ENCODE assay signal across 23 mouse cellular contexts in genomic region chr9:70243708-70244107, GRCm38 (mm10). TPM values are rescaled to one million over a fixed set of nuclear protein-coding genes. Genes with fewer than 3 reads are reported as not detected.
A peak's percentile ranks its signal among the peaks of the same experiment; 100 is the strongest.
DNase-seq lines count a peak whose midpoint lies in the region; ATAC-seq and TF ChIP-seq lines count a peak whose summit lies in the region.
"Had no signal": no experiment of that assay in that cellular context is flagged by ENCODE, and none has a peak within 500 bp of the region (broad histone marks: within the 10 kb centered on the region; RNA-seq: fewer than 3 reads in every experiment).

No protein-coding gene starts in this region.

- ATAC-seq in kidney, embryonic 14.5 days (ENCODE audit: low FRiP score, low TSS enrichment): no peak
- ATAC-seq in lung, embryonic 16.5 days (ENCODE audit: low read depth): no peak
- ATAC-seq in intestine, embryonic 15.5 days: no peak
- no peak for ATAC-seq in stomach, embryonic 16.5 days (ENCODE audit: insufficient read depth, low FRiP score)
- ATAC-seq in frontal cortex, adult (ENCODE audit: low TSS enrichment): no peak
- ATAC-seq: forebrain, embryonic 16.5 days had no signal

- no peak for TF ChIP-seq POLR2A in kidney, adult 2 months (IDR thresholded peaks at IDR 0.05; ENCODE audit: low read depth, low read length)
- no peak for TF ChIP-seq POLR2A in lung, adult 2 months (IDR thresholded peaks at IDR 0.05; ENCODE audit: borderline replicate concordance, extremely low read depth, low read depth, low read length)

- H3K9ac ChIP-seq in kidney, embryonic 14.5 days (ENCODE audit: low read depth, low read length): no peak overlapping the region
- H3K9ac ChIP-seq in lung, embryonic 16.5 days (ENCODE audit: low read length): no peak overlapping the region
- no peak overlapping the region for H3K9ac ChIP-seq in intestine, embryonic 15.5 days
- H3K9ac ChIP-seq in stomach, embryonic 16.5 days (ENCODE audit: low read length): no peak overlapping the region; the same call in 1 of the 2 replicates
- H3K9ac ChIP-seq: heart, embryonic 13.5 days; hindbrain, embryonic 13.5 days; limb, embryonic 15.5 days had no signal

- intact Hi-C loops in left cerebral cortex, adult 2 months (cut with DNase I): no loop called here

- no peak for TF ChIP-seq CTCF in kidney, adult 2 months (conservative IDR thresholded peaks at IDR 0.05; ENCODE audit: insufficient read depth, insufficient read length, low read depth, low read length)
- no peak for TF ChIP-seq CTCF in lung, adult 2 months (IDR thresholded peaks at IDR 0.05; ENCODE audit: insufficient read depth, low read length)
- no peak for TF ChIP-seq CTCF in left cerebral cortex, adult 2 months (IDR thresholded peaks at IDR 0.05)

- no peak overlapping the region for H3K4me2 ChIP-seq in kidney, embryonic 14.5 days (replicated peaks; ENCODE audit: low read depth, low read length)
- H3K4me2 ChIP-seq in lung, embryonic 16.5 days (ENCODE audit: low read depth, low read length): no peak overlapping the region; the same call in 1 of the 2 replicates
- H3K4me2 ChIP-seq in intestine, embryonic 15.5 days (replicated peaks): no peak overlapping the region
- no peak overlapping the region for H3K4me2 ChIP-seq in stomach, embryonic 16.5 days (ENCODE audit: low read depth, low read length)
- H3K4me2 ChIP-seq: heart, embryonic 13.5 days; hindbrain, embryonic 13.5 days; limb, embryonic 15.5 days; midbrain, embryonic 11.5 days had no signal

- H3K4me1 ChIP-seq in kidney, adult 2 months (ENCODE audit: control insufficient read depth, insufficient read depth, low read length): peaks cover 33% of the 10 kb centered on the region
- H3K4me1 ChIP-seq in kidney, embryonic 14.5 days (ENCODE audit: control insufficient read depth, insufficient read depth, low read length): peaks cover 28% of the 10 kb centered on the region
- H3K4me1 ChIP-seq in lung, embryonic 16.5 days (replicated peaks; ENCODE audit: control insufficient read depth, insufficient read depth, low read length): peaks cover 54% of the 10 kb centered on the region
- peaks cover 28% of the 10 kb centered on the region for H3K4me1 ChIP-seq in lung, adult 2 months (ENCODE audit: control insufficient read depth, insufficient read depth, low read length)
- H3K4me1 ChIP-seq in intestine, embryonic 15.5 days (replicated peaks): peaks cover 33% of the 10 kb centered on the region
- peaks cover 41% of the 10 kb centered on the region for H3K4me1 ChIP-seq in stomach, embryonic 16.5 days (ENCODE audit: control insufficient read depth, insufficient read depth, low read length)
- H3K4me1 ChIP-seq: hindbrain, embryonic 13.5 days had no signal

- no peaks in the 10 kb centered on the region for H3K27me3 ChIP-seq in kidney, adult 2 months (replicated peaks; ENCODE audit: control insufficient read depth, insufficient read depth, low read length)
- H3K27me3 ChIP-seq in kidney, embryonic 14.5 days (ENCODE audit: control insufficient read depth, insufficient read depth, low read length): no peaks in the 10 kb centered on the region
- H3K27me3 ChIP-seq in lung, embryonic 16.5 days (ENCODE audit: control insufficient read depth, insufficient read depth, low read depth, low read length): no peaks in the 10 kb centered on the region
- no peaks in the 10 kb centered on the region for H3K27me3 ChIP-seq in intestine, embryonic 15.5 days (replicated peaks)
- no peaks in the 10 kb centered on the region for H3K27me3 ChIP-seq in stomach, embryonic 16.5 days (ENCODE audit: control insufficient read depth, insufficient read depth, low read length)
- H3K27me3 ChIP-seq: heart, embryonic 13.5 days; hindbrain, embryonic 13.5 days; limb, embryonic 15.5 days had no signal

- H3K4me3 ChIP-seq in kidney, adult 2 months (ENCODE audit: insufficient read depth, low read depth, low read length): no peak overlapping the region
- no peak overlapping the region for H3K4me3 ChIP-seq in kidney, embryonic 14.5 days (ENCODE audit: low read length)
- H3K4me3 ChIP-seq in lung, embryonic 16.5 days (ENCODE audit: low read length): no peak overlapping the region
- H3K4me3 ChIP-seq in lung, adult 2 months (replicated peaks; ENCODE audit: extremely low read depth, low read depth, low read length): no peak overlapping the region
- no peak overlapping the region for H3K4me3 ChIP-seq in intestine, embryonic 15.5 days (replicated peaks)
- H3K4me3 ChIP-seq in stomach, embryonic 16.5 days (replicated peaks; ENCODE audit: low read length): no peak overlapping the region
- no peak overlapping the region for H3K4me3 ChIP-seq in left cerebral cortex, adult 2 months
- H3K4me3 ChIP-seq: erythroblast, embryonic 14.5 days; heart, embryonic 13.5 days; hindbrain, embryonic 13.5 days; layer of hippocampus, adult 2 months; limb, embryonic 15.5 days had no signal

- WGBS in kidney, adult 2 months: 54% methylated on average over 2 of the region's 2 CpGs
- 34% methylated on average over 2 of the region's 2 CpGs for WGBS in kidney, embryonic 14.5 days
- WGBS in lung, embryonic 16.5 days: 68% methylated on average over 2 of the region's 2 CpGs
- WGBS in lung, adult 2 months: 49% methylated on average over 2 of the region's 2 CpGs
- 61% methylated on average over 2 of the region's 2 CpGs for WGBS in intestine, embryonic 15.5 days
- WGBS in stomach, embryonic 16.5 days: 61% methylated on average over 2 of the region's 2 CpGs

- H3K27ac ChIP-seq in kidney, adult 2 months (ENCODE audit: insufficient read depth, low read depth, low read length): peak overlapping the region; percentile 25
- H3K27ac ChIP-seq in kidney, embryonic 14.5 days (ENCODE audit: low read depth, low read length): no peak overlapping the region
- H3K27ac ChIP-seq in lung, embryonic 16.5 days (ENCODE audit: low read length): peak overlapping the region; percentile 97
- H3K27ac ChIP-seq in intestine, embryonic 15.5 days: peak overlapping the region; percentile 24; the same call in 1 of the 2 replicates
- peak overlapping the region; percentile 92 for H3K27ac ChIP-seq in stomach, embryonic 16.5 days (ENCODE audit: low read length)
- H3K27ac ChIP-seq in left cerebral cortex, adult 2 months: no peak overlapping the region
- H3K27ac ChIP-seq: heart, embryonic 13.5 days; hindbrain, embryonic 13.5 days; layer of hippocampus, adult 2 months had no signal

- no peaks in the 10 kb centered on the region for H3K9me3 ChIP-seq in kidney, embryonic 14.5 days (ENCODE audit: control insufficient read depth, low read length)
- 0 out of 2 replicates have a peak, but pooled peaks cover 2% of the 10 kb centered on the region for H3K9me3 ChIP-seq in lung, embryonic 16.5 days (ENCODE audit: control insufficient read depth, low read length)
- no peaks in the 10 kb centered on the region for H3K9me3 ChIP-seq in intestine, embryonic 15.5 days
- no peaks in the 10 kb centered on the region for H3K9me3 ChIP-seq in stomach, embryonic 16.5 days (replicated peaks; ENCODE audit: control insufficient read depth, low read length)
- H3K9me3 ChIP-seq: heart, embryonic 13.5 days; hindbrain, embryonic 13.5 days; limb, embryonic 15.5 days had no signal

- DNase-seq in kidney, adult 2 months: no peak
- no peak for DNase-seq in lung, adult 2 months
- no peak for DNase-seq in left cerebral cortex, adult 2 months (ENCODE audit: extremely low spot score in 1 of 2, low spot score in 2 of 2)
- DNase-seq: cerebellum, adult 9-11 months; gastrocnemius, postnatal 10 days; heart, adult 11 months; kidney, postnatal 10 days; layer of hippocampus, postnatal 36 days; right cerebral cortex, postnatal 4 days; thymus, adult 18-20 months; thymus, postnatal 4 days had no signal

- H3K36me3 ChIP-seq in kidney, adult 2 months (ENCODE audit: control insufficient read depth, insufficient read depth, low read length): no peaks in the 10 kb centered on the region
- no peaks in the 10 kb centered on the region for H3K36me3 ChIP-seq in kidney, embryonic 14.5 days (ENCODE audit: control insufficient read depth, insufficient read depth, low read length)
- H3K36me3 ChIP-seq in lung, embryonic 16.5 days (ENCODE audit: control insufficient read depth, insufficient read depth, low read length): no peaks in the 10 kb centered on the region
- H3K36me3 ChIP-seq in intestine, embryonic 15.5 days: no peaks in the 10 kb centered on the region
- no peaks in the 10 kb centered on the region for H3K36me3 ChIP-seq in stomach, embryonic 16.5 days (ENCODE audit: control insufficient read depth, insufficient read depth, low read length)
- H3K36me3 ChIP-seq: hindbrain, embryonic 13.5 days; limb, embryonic 15.5 days had no signal

RNA-seq across cellular contexts. Expression of gene Myo1e, which starts 36.6 kb away (rescaled TPM):
- polyA plus RNA-seq in kidney, adult 2 months (2012; rRNA removed): 13.1 and 14.5 TPM in 2 replicates
- 10.6 and 20.6 TPM in 2 replicates for polyA plus RNA-seq in kidney, embryonic 14.5 days (2014; fragmentation: Nextera tagmentation; extraction: Ambion mirVana)
- polyA plus RNA-seq in lung, embryonic 16.5 days (2015; fragmentation: Nextera tagmentation; extraction: Ambion mirVana): 46.2 and 50.1 TPM in 2 replicates
- 13.7 and 21.2 TPM in 2 replicates for polyA plus RNA-seq in lung, adult 2 months (2012; rRNA removed)
- polyA plus RNA-seq in intestine, embryonic 15.5 days (2015; fragmentation: Nextera tagmentation; extraction: Ambion mirVana): 18.4 and 19.4 TPM in 2 replicates
- polyA plus RNA-seq in stomach, embryonic 16.5 days (2015; fragmentation: Nextera tagmentation; extraction: Ambion mirVana): 34.3 and 37.1 TPM in 2 replicates
- total RNA-seq in left cerebral cortex, adult 2 months (2021): 10 to 100 TPM; 14.1 to 14.7 TPM

Comparison
In these comparisons a context has a peak if more than half of its experiments do, and no peak if none do; other contexts are left out.
1. H3K27ac ChIP-seq: peak in kidney, adult 2 months (single experiment), lung, embryonic 16.5 days (single experiment), intestine, embryonic 15.5 days (single experiment) and stomach, embryonic 16.5 days (single experiment); none in kidney, embryonic 14.5 days (single experiment) and left cerebral cortex, adult 2 months (single experiment).